Mouse (Mus musculus) ES-Bruce4 (cell line): ENCODE results near the gene A4gnt. TPM values are rescaled to one million over a fixed set of nuclear protein-coding genes. Genes with fewer than 3 reads are reported as not detected.

Experiments used
- H3K27ac ChIP-seq: 2 replicates; pipeline ENCODE4 v1.5.1; 2012; ENCODE audit warnings: low read length, inconsistent platforms; ENCODE audit not compliant: insufficient read depth
- H3K27me3 ChIP-seq: 2 replicates; pipeline ENCODE4 v1.6.1; 2012; ENCODE audit warnings: mild to moderate bottlenecking, low read length, inconsistent platforms; ENCODE audit not compliant: control insufficient read depth, poor library complexity, insufficient read depth, severe bottlenecking
- H3K36me3 ChIP-seq: 2 replicates; pipeline ENCODE4 v1.6.1; 2012; ENCODE audit warnings: inconsistent platforms, mild to moderate bottlenecking, low read length, moderate library complexity; ENCODE audit not compliant: control insufficient read depth, poor library complexity, insufficient read depth, severe bottlenecking
- H3K4me1 ChIP-seq: one replicate; pipeline ENCODE4 v1.8.1; 2011; ENCODE audit warnings: low read length; ENCODE audit not compliant: control insufficient read depth, insufficient read depth
- H3K4me3 ChIP-seq: 2 replicates; pipeline ENCODE4 v1.5.1; 2011; ENCODE audit warnings: low read depth, mild to moderate bottlenecking, low read length
- H3K9ac ChIP-seq: 2 replicates; pipeline ENCODE4 v1.6.1; 2012; ENCODE audit warnings: low read depth, mild to moderate bottlenecking, inconsistent platforms; ENCODE audit not compliant: poor library complexity, severe bottlenecking
- H3K9me3 ChIP-seq: replicated peaks from 2 replicates; pipeline ENCODE4 v1.6.1; 2012; ENCODE audit warnings: mild to moderate bottlenecking, low read length, inconsistent platforms; ENCODE audit not compliant: control insufficient read depth, poor library complexity, insufficient read depth, severe bottlenecking
- CTCF ChIP-seq: IDR thresholded peaks from one replicate; pipeline ENCODE4 v1.8.1; 2011; ENCODE audit warnings: low read depth, low read length
- EP300 ChIP-seq: IDR thresholded peaks from 2 replicates; pipeline ENCODE4 v1.6.1; 2011; ENCODE audit warnings: low read depth, low read length; ENCODE audit not compliant: insufficient read depth
- POLR2A ChIP-seq: IDR thresholded peaks from one replicate; pipeline ENCODE4 v1.8.1; 2011; ENCODE audit warnings: low read length; ENCODE audit not compliant: insufficient read depth
- polyA plus RNA-seq: library from polyadenylated mRNA; stranded (reverse); fragments of >200 nt; gene quantifications from 2 replicates; pipeline ENCODE4 v1.2.4, GENCODE M21; 2011; ENCODE audit warnings: low read depth; ENCODE audit not compliant: missing spikeins, insufficient read depth, insufficient read length

The A4gnt gene
- polyA plus RNA-seq, 1 experiment: not detected

DNA sequence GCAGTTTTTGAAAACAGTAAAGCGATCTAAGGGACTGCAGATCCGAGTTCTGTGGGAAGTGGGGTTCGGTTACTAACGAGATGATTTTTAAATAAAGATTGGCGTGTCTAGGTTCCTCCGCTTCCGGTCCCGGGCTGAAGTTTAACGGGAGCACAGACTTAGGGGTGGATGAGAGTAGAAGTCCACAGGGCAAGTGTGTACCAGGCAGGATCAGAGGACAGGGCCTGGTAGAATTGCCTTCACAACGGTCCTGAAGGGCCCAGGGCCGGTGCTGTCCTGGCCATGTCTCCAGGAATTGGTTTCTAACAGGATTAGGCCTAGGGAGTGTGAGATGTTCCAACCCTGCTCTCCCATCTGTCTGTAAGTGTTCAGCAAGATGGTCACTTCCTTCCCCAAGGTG, 17.8 kb downstream of the A4gnt start:
- peak overlapping the region; percentile 84 for H3K9ac ChIP-seq
- no peaks in the 10 kb centered on the region for H3K4me1 ChIP-seq
- no peak for TF ChIP-seq CTCF
- no peak for TF ChIP-seq EP300
- TF ChIP-seq POLR2A: no peak
- H3K27me3 ChIP-seq: no peaks in the 10 kb centered on the region
- H3K27ac ChIP-seq: no peak overlapping the region
- H3K4me3 ChIP-seq: peak overlapping the region; percentile 90
- H3K36me3 ChIP-seq: no peaks in the 10 kb centered on the region
- no peaks in the 10 kb centered on the region for H3K9me3 ChIP-seq

GRCm38 (mm10) chr9:99630528-99631125, 18.3 kb downstream of the A4gnt start:
- Histone ChIP-seq H3K4me1 (no peaks in the 10 kb centered on the region), H3K27me3 (no peaks in the 10 kb centered on the region), H3K4me3 (peak overlapping the region; percentile 90), H3K36me3 (no peaks in the 10 kb centered on the region), H3K9ac (peak overlapping the region; percentile 84), H3K9me3 (no peaks in the 10 kb centered on the region), H3K27ac (no peak overlapping the region)
- TF ChIP-seq CTCF (no peak), EP300 (no peak), POLR2A (no peak)

- H3K4me1 ChIP-seq: no peaks in the 10 kb centered on the region
- H3K27me3 ChIP-seq: no peaks in the 10 kb centered on the region
- H3K9me3 ChIP-seq: no peaks in the 10 kb centered on the region
- TF ChIP-seq EP300 (no peak), CTCF (no peak), POLR2A (no peak)
- no peak overlapping the region for H3K4me3 ChIP-seq
- H3K36me3 ChIP-seq: no peaks in the 10 kb centered on the region
- H3K27ac ChIP-seq: no peak overlapping the region
- H3K9ac ChIP-seq: no peak overlapping the region
Measured at GRCm38 (mm10) chr9:99631781-99632180, 19.5 kb downstream of the A4gnt start.

GRCm38 (mm10) chr9:99632264-99632663, 20.0 kb downstream of the A4gnt start:
- H3K27ac ChIP-seq: no peak overlapping the region
- H3K4me1 ChIP-seq: no peaks in the 10 kb centered on the region
- no peaks in the 10 kb centered on the region for H3K27me3 ChIP-seq
- no peak overlapping the region for H3K4me3 ChIP-seq
- no peaks in the 10 kb centered on the region for H3K9me3 ChIP-seq
- no peaks in the 10 kb centered on the region for H3K36me3 ChIP-seq
- H3K9ac ChIP-seq: no peak overlapping the region
- TF ChIP-seq POLR2A: no peak
- no peak for TF ChIP-seq CTCF
- TF ChIP-seq EP300: no peak

GRCm38 (mm10) chr9:99636776-99637175, 24.5 kb downstream of the A4gnt start:
- TF ChIP-seq EP300: no peak
- no peak for TF ChIP-seq CTCF
- no peak for TF ChIP-seq POLR2A
- Histone ChIP-seq H3K36me3 (no peaks in the 10 kb centered on the region), H3K27ac (no peak overlapping the region), H3K4me3 (no peak overlapping the region), H3K9ac (no peak overlapping the region), H3K9me3 (no peaks in the 10 kb centered on the region), H3K27me3 (no peaks in the 10 kb centered on the region), H3K4me1 (no peaks in the 10 kb centered on the region)

DNA sequence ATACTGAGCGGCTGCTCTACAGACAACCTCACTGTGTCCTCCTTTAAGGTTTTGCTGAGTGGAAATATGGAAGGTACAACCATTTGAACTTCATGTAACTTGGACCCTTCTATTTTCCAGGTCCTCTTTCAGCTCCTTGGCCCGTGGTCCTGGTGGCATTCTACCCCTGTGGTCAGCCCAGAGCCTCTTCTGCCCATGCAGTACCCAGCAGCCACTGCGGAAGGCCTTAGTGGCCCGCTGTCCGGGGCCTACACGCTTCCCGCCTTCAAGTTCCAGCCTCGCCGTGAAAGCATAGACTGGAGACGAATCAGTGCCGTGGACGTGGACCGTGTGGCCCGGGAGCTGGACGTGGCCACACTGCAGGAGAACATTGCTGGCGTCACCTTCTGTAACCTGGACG, 24.9 kb downstream of the A4gnt start:
- Histone ChIP-seq H3K27me3 (no peaks in the 10 kb centered on the region), H3K36me3 (no peaks in the 10 kb centered on the region), H3K4me3 (no peak overlapping the region), H3K9me3 (no peaks in the 10 kb centered on the region), H3K9ac (no peak overlapping the region), H3K4me1 (no peaks in the 10 kb centered on the region), H3K27ac (no peak overlapping the region)
- TF ChIP-seq CTCF: no peak
- TF ChIP-seq POLR2A: no peak
- no peak for TF ChIP-seq EP300
